Mouse (Mus musculus) thymus, adult 2 months (tissue): ENCODE results near the gene Acp7. TPM values are rescaled to one million over a fixed set of nuclear protein-coding genes. Genes with fewer than 3 reads are reported as not detected.
A peak's percentile ranks its signal among the peaks of the same experiment; 100 is the strongest.

Experiments used
- DNase-seq: peaks from one replicate; pipeline ENCODE4 v3.0.0; 2021
- H3K27ac ChIP-seq: fragments of 200-500 bp; 2 replicates; pipeline ENCODE4 v1.5.1; 2012; ENCODE audit warnings: low read length, control low read depth; ENCODE audit not compliant: control insufficient read depth, insufficient read depth
- H3K27me3 ChIP-seq: fragments of 200-500 bp; 2 replicates; pipeline ENCODE4 v1.6.1; 2012; ENCODE audit warnings: mild to moderate bottlenecking, low read length, moderate library complexity, mixed read lengths; ENCODE audit not compliant: control insufficient read depth, insufficient read depth
- H3K36me3 ChIP-seq: fragments of 200-500 bp; 2 replicates; pipeline ENCODE4 v1.6.1; 2012; ENCODE audit warnings: mild to moderate bottlenecking, low read length, moderate library complexity; ENCODE audit not compliant: control insufficient read depth, insufficient read depth
- H3K4me1 ChIP-seq: fragments of 200-500 bp; replicated peaks from 2 replicates; pipeline ENCODE4 v1.6.1; 2012; ENCODE audit warnings: low read length; ENCODE audit not compliant: control insufficient read depth, insufficient read depth
- H3K4me3 ChIP-seq: fragments of 200-500 bp; 2 replicates; pipeline ENCODE4 v1.5.1; 2012; ENCODE audit warnings: mild to moderate bottlenecking, low read length, control low read depth, moderate library complexity; ENCODE audit not compliant: control insufficient read depth, insufficient read depth
- CTCF ChIP-seq: fragments of 200-500 bp; IDR thresholded peaks from 2 replicates; pipeline ENCODE4 v1.5.1; 2012; ENCODE audit warnings: mild to moderate bottlenecking, control low read depth, low read length, moderate library complexity, borderline replicate concordance; ENCODE audit not compliant: control insufficient read depth, poor library complexity, insufficient read depth; ENCODE audit errors: extremely low read depth
- POLR2A ChIP-seq: fragments of 200-500 bp; IDR thresholded peaks from 2 replicates; pipeline ENCODE4 v1.6.1; 2012; ENCODE audit warnings: mild to moderate bottlenecking, low read length, control low read depth, moderate library complexity; ENCODE audit not compliant: control insufficient read depth, poor library complexity, insufficient read depth; ENCODE audit errors: extremely low read depth
- WGBS: fragments of 180-500 bp; shearing (Covaris S2); methylation state at CpG from one replicate; pipeline ENCODE4 v1.1.7; 2018; 5-methylcytosine and 5-hydroxymethylcytosine counted together
- polyA plus RNA-seq: library from polyadenylated mRNA; depleted of rRNA; stranded (reverse); fragments of >200 nt; gene quantifications from 2 replicates; pipeline ENCODE4 v1.2.3, GENCODE M21; 2012; rRNA removed

Acp7 gene
- polyA plus RNA-seq, 1 experiment: 0.69 TPM

DNA sequence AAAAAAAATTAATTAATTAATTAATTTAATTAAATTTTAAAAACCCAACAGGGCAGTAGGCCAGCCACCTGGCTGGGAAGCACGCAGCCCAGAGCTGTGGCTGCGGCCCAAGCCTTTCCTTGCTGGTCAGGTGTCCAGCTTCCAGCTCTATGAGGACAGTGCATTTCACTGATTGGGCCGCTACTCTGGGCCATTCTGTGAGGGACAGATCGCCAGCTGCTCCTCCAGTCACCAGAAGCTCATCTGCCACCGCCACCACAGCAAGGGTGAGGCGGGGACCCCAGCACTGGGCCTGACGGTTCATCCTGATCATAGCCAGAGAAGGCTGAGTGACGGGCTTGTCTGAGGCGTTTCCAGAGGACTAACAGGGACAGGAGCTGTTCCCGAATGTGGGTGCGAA, 69.2 kb downstream of the Acp7 start:
- Histone ChIP-seq H3K27me3 (no peaks in the 10 kb centered on the region), H3K4me3 (no peak overlapping the region), H3K4me1 (peaks cover 59% of the 10 kb centered on the region), H3K36me3 (no peaks in the 10 kb centered on the region), H3K27ac (no peak overlapping the region)
- WGBS: 96% methylated on average over 11 of the region's 11 CpGs
- no peak for DNase-seq
- no peak for TF ChIP-seq POLR2A
- no peak for TF ChIP-seq CTCF

DNA sequence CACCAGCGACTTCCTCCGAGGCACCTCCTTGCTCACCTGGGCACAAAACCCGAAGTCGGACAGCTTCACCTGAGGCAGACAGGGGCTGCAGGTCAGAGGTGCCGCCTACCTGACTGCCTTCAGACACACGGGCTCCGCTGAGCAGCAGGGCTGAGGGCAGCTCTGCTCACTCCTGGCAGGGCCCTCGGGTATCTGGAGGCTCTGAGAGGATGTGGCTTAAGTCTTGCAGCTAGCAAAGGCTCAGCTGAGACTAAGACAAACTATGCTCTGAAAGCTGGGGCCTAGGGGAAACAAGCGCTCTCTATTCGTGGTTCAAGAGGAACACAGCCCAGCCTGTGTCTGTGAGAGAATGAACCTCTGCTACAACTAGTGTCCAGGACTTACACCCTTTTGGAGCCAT, 70.3 kb downstream of the Acp7 start:
- H3K27me3 ChIP-seq: no peaks in the 10 kb centered on the region
- 47% methylated on average over 10 of the region's 10 CpGs for WGBS
- DNase-seq: peak; percentile 54
- peak overlapping the region; percentile 77 for H3K27ac ChIP-seq
- no peaks in the 10 kb centered on the region for H3K36me3 ChIP-seq
- no peak overlapping the region for H3K4me3 ChIP-seq
- peaks cover 65% of the 10 kb centered on the region for H3K4me1 ChIP-seq
- TF ChIP-seq CTCF (no peak), POLR2A (no peak; the same call in 1 of the 2 replicates)

DNA sequence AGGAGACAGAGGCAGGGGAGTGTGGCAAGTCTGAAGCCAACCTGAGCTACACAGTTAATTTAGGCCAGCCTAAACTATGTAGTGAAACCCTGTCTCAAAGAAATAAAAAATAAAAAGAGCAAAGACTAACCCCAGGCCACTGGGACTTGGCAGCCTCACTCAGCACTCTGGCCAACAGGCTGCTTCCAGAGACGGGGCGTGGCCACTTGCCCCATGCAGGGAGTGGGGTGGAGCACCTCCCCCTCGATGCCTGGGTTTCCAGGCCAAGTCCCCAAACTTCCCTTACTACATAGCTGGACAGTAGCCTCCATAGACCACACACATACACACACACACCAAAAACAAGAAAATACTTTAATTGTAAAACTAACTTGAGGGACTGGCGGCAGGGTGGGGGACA, 72.6 kb downstream of the Acp7 start:
- peak overlapping the region; percentile 96 for H3K27ac ChIP-seq
- H3K4me1 ChIP-seq: peaks cover 54% of the 10 kb centered on the region
- H3K36me3 ChIP-seq: no peaks in the 10 kb centered on the region
- H3K4me3 ChIP-seq: no peak overlapping the region
- TF ChIP-seq POLR2A: no peak
- no peak for TF ChIP-seq CTCF
- DNase-seq: no peak
- WGBS: 57% methylated on average over 4 of the region's 4 CpGs
- H3K27me3 ChIP-seq: no peaks in the 10 kb centered on the region

DNA sequence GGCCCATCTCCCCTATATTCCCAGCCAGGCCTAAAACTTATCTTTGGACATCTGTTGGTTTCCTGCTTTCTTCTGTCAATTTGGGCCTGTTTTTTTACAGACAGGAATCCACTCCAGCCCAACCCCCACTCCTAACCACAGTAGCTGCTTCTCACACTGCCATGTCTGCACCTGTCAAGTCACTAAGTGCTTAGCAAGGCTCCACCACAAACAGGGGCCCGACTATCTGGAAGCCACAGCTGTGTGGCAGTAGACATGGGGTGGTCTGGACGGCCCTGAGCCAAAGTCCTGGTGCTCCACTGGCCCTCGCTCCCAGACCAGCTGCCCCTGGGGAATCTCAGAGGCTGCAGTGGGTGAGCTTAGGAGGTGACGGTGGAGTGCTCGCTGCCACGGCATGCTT, 73.4 kb downstream of the Acp7 start:
- H3K27ac ChIP-seq: peak overlapping the region; percentile 96
- no peaks in the 10 kb centered on the region for H3K27me3 ChIP-seq
- H3K36me3 ChIP-seq: no peaks in the 10 kb centered on the region
- 2% methylated on average over 6 of the region's 6 CpGs for WGBS
- H3K4me3 ChIP-seq: no peak overlapping the region
- no peak for TF ChIP-seq POLR2A
- peak; percentile 20; the same call in 1 of the 2 replicates for TF ChIP-seq CTCF
- H3K4me1 ChIP-seq: peaks cover 54% of the 10 kb centered on the region
- peak; percentile 88 for DNase-seq

Other genes with a start within 250 kb of the Acp7 start
- 56.0 and 65.3 TPM in 2 replicates for gene Med29, start 238.6 kb downstream of the Acp7 start, polyA plus RNA-seq
- gene Paf1, start 238.4 kb downstream of the Acp7 start, polyA plus RNA-seq: 146 and 182 TPM in 2 replicates
- 180 and 194 TPM in 2 replicates for gene Gmfg, start 193.9 kb downstream of the Acp7 start, polyA plus RNA-seq
- 7.6 and 9.1 TPM in 2 replicates for gene Lrfn1, start 179.4 kb downstream of the Acp7 start, polyA plus RNA-seq
- gene Ifnl2, start 120.9 kb downstream of the Acp7 start, polyA plus RNA-seq: 0.59 and 0.77 TPM in 2 replicates
- 0.37 and 0.78 TPM in 2 replicates for gene Ifnl3, start 108.5 kb downstream of the Acp7 start, polyA plus RNA-seq
- 2.1 and 2.4 TPM in 2 replicates for gene Sycn, start 90.4 kb downstream of the Acp7 start, polyA plus RNA-seq
- gene Nccrp1, start 84.1 kb downstream of the Acp7 start, polyA plus RNA-seq: 1.4 TPM in 2 replicates
- 118 and 139 TPM in 2 replicates for gene Samd4b, start 33.2 kb downstream of the Acp7 start, polyA plus RNA-seq
- 32.8 and 37.7 TPM in 2 replicates for gene Pak4, start 33.1 kb downstream of the Acp7 start, polyA plus RNA-seq
- 19.1 and 26.5 TPM in 2 replicates for gene Fbxo27, start 61.5 kb upstream of the Acp7 start, polyA plus RNA-seq
- 5.0 and 6.2 TPM in 2 replicates for gene Fbxo17, start 85.5 kb upstream of the Acp7 start, polyA plus RNA-seq
- 74.4 and 84.5 TPM in 2 replicates for gene Mrps12, start 110.5 kb upstream of the Acp7 start, polyA plus RNA-seq
- 63.2 and 63.9 TPM in 2 replicates for gene Sars2, start 110.7 kb upstream of the Acp7 start, polyA plus RNA-seq
- 0.16 and 0.24 TPM in 2 replicates for gene Ccer2, start 124.8 kb upstream of the Acp7 start, polyA plus RNA-seq
- gene Sirt2, start 135.4 kb upstream of the Acp7 start, polyA plus RNA-seq: 101 and 104 TPM in 2 replicates
- 75.5 and 78.8 TPM in 2 replicates for gene Nfkbib, start 136.2 kb upstream of the Acp7 start, polyA plus RNA-seq
- 91.9 and 93.7 TPM in 2 replicates for gene Rinl, start 157.6 kb upstream of the Acp7 start, polyA plus RNA-seq
- gene Hnrnpl, start 177.2 kb upstream of the Acp7 start, polyA plus RNA-seq: 562 and 568 TPM in 2 replicates
- 287 and 359 TPM in 2 replicates for gene Ech1, start 193.9 kb upstream of the Acp7 start, polyA plus RNA-seq
- gene Lgals4, start 202.5 kb upstream of the Acp7 start, polyA plus RNA-seq: 23.2 and 29.7 TPM in 2 replicates
- 13.0 and 15.5 TPM in 2 replicates for gene Lgals7, start 232.5 kb upstream of the Acp7 start, polyA plus RNA-seq